Mouse (Mus musculus): ENCODE data around the gene Sp1.

Sp1 gene

GRCm38 (mm10) chr15:102485853-102486252 is 79.9 kb downstream of the Sp1 start:
- no peak for DNase-seq
